Mouse (Mus musculus) kidney, postnatal 0 days (tissue): ENCODE results near the gene Fa2h. TPM values are rescaled to one million over a fixed set of nuclear protein-coding genes. Genes with fewer than 3 reads are reported as not detected.
A peak's percentile ranks its signal among the peaks of the same experiment; 100 is the strongest.

ENCODE experiments used
- ATAC-seq: fragments of 200-750 bp; cut with Nextera tagmentation; replicated peaks from 2 replicates; pipeline ENCODE4 v1.8.0; 2017; ENCODE audit warnings: low read depth, moderate number of reproducible peaks, moderate TSS enrichment, moderate library complexity; ENCODE audit not compliant: low FRiP score
- DNase-seq: peaks from one replicate; pipeline ENCODE4 v3.0.0-alpha.2; 2016; ENCODE audit warnings: low spot score
- H3K27ac ChIP-seq: fragments of 300-500 bp; sonication (generic); 2 replicates; pipeline ENCODE4 v1.5.1; 2014; ENCODE audit warnings: mild to moderate bottlenecking
- H3K27me3 ChIP-seq: fragments of 300-500 bp; sonication (generic); 2 replicates; pipeline ENCODE4 v1.6.1; 2014; ENCODE audit warnings: low read length, mixed read lengths; ENCODE audit not compliant: insufficient read depth
- H3K36me3 ChIP-seq: fragments of 300-500 bp; sonication (generic); 2 replicates; pipeline ENCODE4 v1.6.1; 2014; ENCODE audit warnings: low read length, mixed read lengths; ENCODE audit not compliant: insufficient read depth
- H3K4me1 ChIP-seq: fragments of 300-500 bp; sonication (generic); replicated peaks from 2 replicates; pipeline ENCODE4 v1.6.1; 2014; ENCODE audit warnings: antibody characterized with exemption, low read length, mixed read lengths; ENCODE audit not compliant: insufficient read depth
- H3K4me2 ChIP-seq: fragments of 300-500 bp; sonication (generic); 2 replicates; pipeline ENCODE4 v1.6.1; 2014; ENCODE audit warnings: mild to moderate bottlenecking, low read length, moderate library complexity, mixed read lengths
- H3K4me3 ChIP-seq: fragments of 300-500 bp; sonication (generic); replicated peaks from 2 replicates; pipeline ENCODE4 v1.5.1; 2014; ENCODE audit warnings: low read depth, low read length
- H3K9ac ChIP-seq: fragments of 300-500 bp; sonication (generic); 2 replicates; pipeline ENCODE4 v1.6.1; 2014; ENCODE audit warnings: low read depth, low read length
- H3K9me3 ChIP-seq: fragments of 300-500 bp; sonication (generic); replicated peaks from 2 replicates; pipeline ENCODE4 v1.6.1; 2016; ENCODE audit warnings: low read length, inconsistent platforms, mixed read lengths
- CTCF ChIP-seq: IDR thresholded peaks from 2 replicates; pipeline ENCODE4 v1.5.1; 2016; ENCODE audit warnings: antibody characterized with exemption, low read depth, mild to moderate bottlenecking, moderate library complexity
- WGBS: fragments of 180-500 bp; shearing (Covaris S2); extraction: QIAGEN DNeasy Blood & Tissue Kit; methylation state at CpG from one replicate; pipeline ENCODE4 v1.1.7; 2014; 5-methylcytosine and 5-hydroxymethylcytosine counted together
- polyA plus RNA-seq: library from polyadenylated mRNA; unstranded; fragments of >200 nt; fragmentation: Nextera tagmentation; extraction: Ambion mirVana; gene quantifications from 2 replicates; pipeline ENCODE4 v1.2.1, GENCODE M21; 2015

The Fa2h gene
- 5.0 and 5.4 TPM in 2 replicates for polyA plus RNA-seq

GRCm38 (mm10) chr8:111393391-111394363 is at the start of gene Fa2h:
Gene Fa2h (minus strand): TSS chr8:111393824.
- Histone ChIP-seq H3K36me3 (no peaks in the 10 kb centered on the region), H3K27me3 (peaks cover 9% of the 10 kb centered on the region; the same call in 1 of the 2 replicates), H3K27ac (peak within 1 kb of the TSS; percentile 25; the same call in 1 of the 2 replicates), H3K9ac (peak within 1 kb of the TSS; percentile 56; the same call in 1 of the 2 replicates), H3K4me2 (peak within 1 kb of the TSS; percentile 93), H3K4me1 (peaks cover 4% of the 10 kb centered on the region; the same call in 1 of the 2 replicates), H3K9me3 (no peaks in the 10 kb centered on the region), H3K4me3 (peak within 1 kb of the TSS; percentile 45)
- WGBS = 1% methylated on average over 66 of the region's 71 CpGs
- peak; percentile 41; the same call in 1 of the 2 replicates for TF ChIP-seq CTCF
- ATAC-seq (peak; percentile 95), DNase-seq (peak; percentile 84)

- H3K36me3 ChIP-seq = no peaks in the 10 kb centered on the region
- H3K4me2 ChIP-seq = no peak overlapping the region
- H3K9ac ChIP-seq = no peak overlapping the region
- no peaks in the 10 kb centered on the region for H3K4me1 ChIP-seq
- no peak overlapping the region for H3K27ac ChIP-seq
- peak; percentile 89 for TF ChIP-seq CTCF
- DNase-seq = peak; percentile 90
- no peaks in the 10 kb centered on the region for H3K27me3 ChIP-seq
- 10% methylated on average over 9 of the region's 9 CpGs for WGBS
- H3K9me3 ChIP-seq = no peaks in the 10 kb centered on the region
- ATAC-seq = 0 out of 2 replicates have a peak, but pooled peaks have one; percentile 29
- no peak overlapping the region for H3K4me3 ChIP-seq
These were observed 45.6 kb upstream of the Fa2h start for GRCm38 (mm10) chr8:111439189-111439588.

- no peak overlapping the region for H3K4me2 ChIP-seq
- no peak for TF ChIP-seq CTCF
- H3K4me3 ChIP-seq = no peak overlapping the region
- H3K36me3 ChIP-seq = no peaks in the 10 kb centered on the region
- no peaks in the 10 kb centered on the region for H3K9me3 ChIP-seq
- H3K27ac ChIP-seq = no peak overlapping the region
- H3K9ac ChIP-seq = no peak overlapping the region
- H3K27me3 ChIP-seq = no peaks in the 10 kb centered on the region
- H3K4me1 ChIP-seq = no peaks in the 10 kb centered on the region
- ATAC-seq (peak; percentile 40; the same call in 1 of the 2 replicates), DNase-seq (peak; percentile 32)
- WGBS = 22% methylated on average over 11 of the region's 11 CpGs
These were observed 41.6 kb upstream of the Fa2h start for GRCm38 (mm10) chr8:111435071-111435828.

GRCm38 (mm10) chr8:111424646-111425045 is 31.0 kb upstream of the Fa2h start:
- TF ChIP-seq CTCF = no peak
- DNase-seq = no peak
- no peaks in the 10 kb centered on the region for H3K36me3 ChIP-seq
- no peaks in the 10 kb centered on the region for H3K27me3 ChIP-seq
- no peak overlapping the region for H3K9ac ChIP-seq
- no peak for ATAC-seq
- 67% methylated on average over 9 of the region's 9 CpGs for WGBS
- H3K9me3 ChIP-seq = no peaks in the 10 kb centered on the region
- no peak overlapping the region; the same call in 1 of the 2 replicates for H3K4me2 ChIP-seq
- H3K4me1 ChIP-seq = no peaks in the 10 kb centered on the region
- no peak overlapping the region for H3K4me3 ChIP-seq
- no peak overlapping the region for H3K27ac ChIP-seq

GRCm38 (mm10) chr8:111424181-111424580 is 30.6 kb upstream of the Fa2h start:
- TF ChIP-seq CTCF = no peak
- Histone ChIP-seq H3K36me3 (no peaks in the 10 kb centered on the region), H3K9ac (no peak overlapping the region), H3K4me2 (peak overlapping the region; percentile 15; the same call in 1 of the 2 replicates), H3K27ac (no peak overlapping the region), H3K4me1 (no peaks in the 10 kb centered on the region), H3K4me3 (no peak overlapping the region), H3K27me3 (no peaks in the 10 kb centered on the region), H3K9me3 (no peaks in the 10 kb centered on the region)
- DNase-seq (peak; percentile 37), ATAC-seq (no peak)
- WGBS = 39% methylated on average over 11 of the region's 11 CpGs

GRCm38 (mm10) chr8:111422614-111423013 is 29.0 kb upstream of the Fa2h start:
- no peak for TF ChIP-seq CTCF
- ATAC-seq = no peak
- WGBS = 69% methylated on average over 2 of the region's 2 CpGs

More at GRCm38 (mm10) chr8:111422614-111423013, 29.0 kb upstream of the Fa2h start:
- no peaks in the 10 kb centered on the region for H3K4me1 ChIP-seq
- no peak overlapping the region for H3K4me2 ChIP-seq
- H3K9ac ChIP-seq = no peak overlapping the region
- no peaks in the 10 kb centered on the region for H3K27me3 ChIP-seq
- no peak for DNase-seq
- no peaks in the 10 kb centered on the region for H3K9me3 ChIP-seq
- no peak overlapping the region for H3K4me3 ChIP-seq
- H3K27ac ChIP-seq = no peak overlapping the region
- no peaks in the 10 kb centered on the region for H3K36me3 ChIP-seq
